Mouse (Mus musculus): ENCODE results near the gene Hcar2. TPM values are rescaled to one million over a fixed set of nuclear protein-coding genes. Genes with fewer than 3 reads are reported as not detected.

The Hcar2 gene
- total and polyA plus RNA-seq, 3 experiments: not detected

DNA sequence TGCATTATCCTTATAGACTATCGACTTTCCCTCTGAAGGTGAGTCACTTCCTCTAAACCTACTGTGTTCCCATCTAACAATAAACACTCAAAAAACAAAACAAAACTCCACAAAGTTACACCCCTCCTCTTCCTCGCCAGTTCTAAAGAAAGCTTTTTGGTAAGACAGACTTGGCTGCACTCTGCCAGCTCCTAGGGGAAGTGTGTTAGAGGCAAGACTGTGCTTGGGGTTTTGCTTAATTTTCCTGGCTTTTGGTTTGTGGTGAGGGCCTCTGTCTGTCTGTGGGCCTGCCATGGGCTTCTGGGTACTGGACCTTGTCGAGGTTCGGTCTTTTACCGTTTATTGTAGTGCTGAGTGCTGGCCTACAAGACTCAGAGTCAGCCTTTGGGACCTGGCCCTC is 8.9 kb upstream of the Hcar2 start:
- TF ChIP-seq EP300 (IDR thresholded peaks at IDR 0.05; ENCODE audit: low read depth in 1 of 2, low read length in 2 of 2) (no peak), MYC (IDR thresholded peaks at IDR 0.05; ENCODE audit: low read depth, low read length) (no peak)
- Histone ChIP-seq H3K9me3 (replicated peaks; ENCODE audit: insufficient read depth, low read length) (no peaks in the 10 kb centered on the region), H3K9ac (ENCODE audit: control insufficient read depth, low read depth, low read length, poor library complexity, severe bottlenecking) (no peak overlapping the region), H3K36me3 (ENCODE audit: control insufficient read depth in 1 of 2, insufficient read depth in 2 of 2, low read length in 2 of 2) (no peaks in the 10 kb centered on the region), H3K4me3 (ENCODE audit: control insufficient read depth in 1 of 2, insufficient read depth in 1 of 2, low read depth in 2 of 2, low read length in 2 of 2) (no peak overlapping the region), H3K27me3 (ENCODE audit: control insufficient read depth in 1 of 2, insufficient read depth in 2 of 2, low read length in 2 of 2) (peaks cover 0 to 3% of the 10 kb centered on the region in 2 experiments; a peak in 3 of 4 replicates), H3K27ac (ENCODE audit: control insufficient read depth, low read depth, low read length) (no peak overlapping the region), H3K79me2 (ENCODE audit: control insufficient read depth, insufficient read depth, low read length, poor library complexity) (no peaks in the 10 kb centered on the region), H3K4me1 (ENCODE audit: control insufficient read depth in 1 of 2, insufficient read depth in 2 of 2, low read length in 2 of 2) (no peaks in the 10 kb centered on the region)
- DNase-seq (ENCODE audit: low read depth, low spot score): no peak

DNA sequence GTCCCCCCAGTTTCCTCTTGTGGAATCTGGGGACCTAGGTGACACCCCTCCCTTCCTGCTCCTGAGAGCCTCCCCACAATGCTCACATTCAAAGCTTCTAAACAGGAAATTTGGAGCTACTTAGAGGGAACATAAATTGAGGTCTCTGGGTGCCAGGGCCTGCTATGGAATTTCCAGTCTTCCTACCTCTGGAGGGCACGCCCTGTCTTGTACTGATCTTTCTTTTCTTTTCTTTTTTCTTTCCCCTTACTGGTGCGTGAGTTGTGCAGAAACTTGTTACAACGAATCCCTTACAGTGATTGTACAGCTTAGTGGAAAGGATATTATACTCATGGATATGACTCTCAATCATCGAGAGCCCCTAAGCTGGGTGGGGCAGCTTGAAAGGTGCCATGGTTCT is 4.3 kb upstream of the Hcar2 start:
- no peaks in the 10 kb centered on the region for H3K79me2 ChIP-seq (ENCODE audit: control insufficient read depth, insufficient read depth, low read length, poor library complexity)
- no peaks in the 10 kb centered on the region for H3K9me3 ChIP-seq (replicated peaks; ENCODE audit: insufficient read depth, low read length)
- no peak overlapping the region for H3K9ac ChIP-seq (ENCODE audit: control insufficient read depth, low read depth, low read length, poor library complexity, severe bottlenecking)
- no peak for TF ChIP-seq POLR2A (IDR thresholded peaks at IDR 0.05; ENCODE audit: control insufficient read depth in 1 of 2, insufficient read depth in 1 of 2, low read depth in 1 of 2, low read length in 2 of 2, poor library complexity in 1 of 2)
- no peak for TF ChIP-seq MAFK (IDR thresholded peaks at IDR 0.05; ENCODE audit: borderline replicate concordance, low read depth, low read length)
- TF ChIP-seq MAZ (IDR thresholded peaks at IDR 0.05; ENCODE audit: low read depth, low read length): no peak
- TF ChIP-seq SIN3A (IDR thresholded peaks at IDR 0.05; ENCODE audit: low read length): no peak
- TF ChIP-seq ETS1 (IDR thresholded peaks at IDR 0.05; ENCODE audit: low read depth, low read length): no peak
- no peak for TF ChIP-seq MYC (IDR thresholded peaks at IDR 0.05; ENCODE audit: low read depth, low read length)
- no peak for TF ChIP-seq USF2 (IDR thresholded peaks at IDR 0.05; ENCODE audit: borderline replicate concordance in 1 of 2, insufficient read depth in 1 of 2, low read depth in 1 of 2, low read length in 2 of 2)
- TF ChIP-seq CTCF (IDR thresholded peaks at IDR 0.05 in 2 of 3, conservative IDR thresholded peaks at IDR 0.05 in 1 of 3; ENCODE audit: control insufficient read depth in 1 of 3, insufficient read depth in 1 of 3, low read depth in 2 of 3, low read length in 3 of 3, poor library complexity in 1 of 3, severe bottlenecking in 1 of 3): no peak
- no peak for TF ChIP-seq HCFC1 (IDR thresholded peaks at IDR 0.05; ENCODE audit: low read depth, low read length)
- TF ChIP-seq BHLHE40 (IDR thresholded peaks at IDR 0.05; ENCODE audit: borderline replicate concordance, low read depth, low read length): no peak
- TF ChIP-seq SMC3 (IDR thresholded peaks at IDR 0.05; ENCODE audit: low read depth, low read length): no peak
- no peak for TF ChIP-seq POLR2AphosphoS5 (IDR thresholded peaks at IDR 0.05; ENCODE audit: borderline replicate concordance, low read depth, low read length)
- no peak for TF ChIP-seq ZC3H11A (IDR thresholded peaks at IDR 0.05; ENCODE audit: low read depth, low read length)
- no peak for TF ChIP-seq JUND (IDR thresholded peaks at IDR 0.05; ENCODE audit: low read depth, low read length)
- TF ChIP-seq CHD2 (IDR thresholded peaks at IDR 0.05; ENCODE audit: low read length): no peak
- no peaks in the 10 kb centered on the region for H3K4me1 ChIP-seq (ENCODE audit: control insufficient read depth in 1 of 2, insufficient read depth in 2 of 2, low read length in 2 of 2)
- H3K36me3 ChIP-seq (ENCODE audit: control insufficient read depth in 1 of 2, insufficient read depth in 2 of 2, low read length in 2 of 2): no peaks in the 10 kb centered on the region
- H3K4me3 ChIP-seq (ENCODE audit: control insufficient read depth in 1 of 2, insufficient read depth in 1 of 2, low read depth in 2 of 2, low read length in 2 of 2): no peak overlapping the region
- H3K27ac ChIP-seq (ENCODE audit: control insufficient read depth, low read depth, low read length): no peak overlapping the region
- peaks cover 0 to 1% of the 10 kb centered on the region in 2 experiments; a peak in 1 of 4 replicates for H3K27me3 ChIP-seq (ENCODE audit: control insufficient read depth in 1 of 2, insufficient read depth in 2 of 2, low read length in 2 of 2)
- DNase-seq (ENCODE audit: low read depth, low spot score): no peak

All from MEL (cell line).